Mouse (Mus musculus) small intestine, adult 2 months (tissue): Measurements from ENCODE around the gene Tdo2.

Experiments used
- CTCF ChIP-seq: fragments of 200-500 bp; IDR thresholded peaks from 2 replicates; pipeline ENCODE4 v1.5.1; 2012; ENCODE audit warnings: low read depth, mild to moderate bottlenecking, control low read depth, inconsistent platforms, low read length, moderate library complexity, mixed read lengths; ENCODE audit not compliant: insufficient replicate concordance, insufficient read length; ENCODE audit errors: extremely low read depth
- POLR2A ChIP-seq: fragments of 200-500 bp; IDR thresholded peaks from 2 replicates; pipeline ENCODE4 v1.6.1; 2012; ENCODE audit warnings: low read depth, mild to moderate bottlenecking, control low read depth, inconsistent platforms, low read length, moderate library complexity

DNA sequence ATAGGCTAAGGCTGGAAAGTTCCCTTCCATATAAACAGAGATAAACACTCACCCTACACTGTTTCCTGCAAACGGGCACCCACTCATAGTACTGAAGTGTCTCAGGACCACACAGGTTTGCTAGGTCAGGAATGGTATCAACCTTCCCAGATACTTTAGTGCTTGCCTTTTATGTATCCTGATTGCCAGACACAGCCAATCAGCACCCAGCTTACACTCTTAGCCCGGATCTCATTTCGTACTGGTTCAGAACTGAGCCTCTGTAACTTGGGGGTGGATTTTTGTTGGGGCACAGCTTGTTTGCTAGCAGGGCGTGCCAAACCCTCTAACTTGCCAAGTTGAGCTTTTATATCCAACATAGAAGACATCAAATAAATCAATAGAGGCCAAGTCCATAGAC is 395 bp downstream of the Tdo2 start:
- TF ChIP-seq CTCF (no peak), POLR2A (no peak)
